Mouse (Mus musculus): Measurements from ENCODE around the gene Gm9767.

DNA sequence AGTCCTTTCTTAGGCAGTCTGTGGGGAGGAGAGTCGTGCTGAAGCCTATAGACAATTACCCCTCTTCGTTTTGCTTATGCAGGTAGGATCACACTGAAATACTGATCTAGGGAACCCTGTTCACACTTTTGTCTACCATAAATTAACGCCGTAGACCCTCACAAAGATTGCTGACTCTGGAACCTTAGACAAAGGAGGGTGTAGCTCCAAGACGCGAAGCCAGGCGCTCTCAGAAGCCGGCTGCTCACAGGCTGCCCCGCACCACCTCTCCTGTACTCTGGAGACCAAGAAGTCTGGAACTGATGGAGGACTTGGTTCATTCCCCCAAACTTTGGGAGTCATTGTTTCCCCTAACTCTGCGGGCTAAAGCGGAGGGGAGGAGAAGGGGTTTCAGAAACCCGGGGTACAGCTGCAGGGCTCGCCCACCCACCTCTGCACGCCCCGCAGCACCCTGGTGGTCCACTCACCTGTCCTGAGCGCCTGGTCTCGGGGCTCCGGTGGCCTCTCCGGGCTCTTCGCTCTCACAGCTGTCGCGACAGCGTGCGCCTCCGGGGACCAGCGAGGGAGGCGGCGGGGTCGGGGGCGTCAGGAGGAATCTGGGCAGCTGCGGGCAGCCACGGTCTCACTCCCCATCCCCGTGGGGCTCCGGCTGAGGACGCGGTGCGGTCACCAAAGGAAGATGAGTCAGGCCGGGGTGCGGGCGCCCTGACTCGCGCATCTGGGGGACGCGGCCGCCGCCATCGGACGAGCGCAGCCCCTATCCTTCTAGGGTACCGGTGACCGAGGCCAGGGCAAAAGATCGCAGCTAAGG is at the start of gene Gm9767:
- TF ChIP-seq GATA1 (IDR thresholded peaks at IDR 0.05; ENCODE audit: borderline replicate concordance, low read length) (no peak), FLI1 (IDR thresholded peaks at IDR 0.05; ENCODE audit: low read length) (no peak)

Measured in megakaryocyte, embryonic 14.5 days (primary cell).